Mouse (Mus musculus) heart, postnatal 14 days (tissue): ENCODE data around the gene Gm45837. TPM values are rescaled to one million over a fixed set of nuclear protein-coding genes. Genes with fewer than 3 reads are reported as not detected.

Source experiments
- DNase-seq, 2 experiments: peaks; one replicate each; pipeline ENCODE4 v3.0.0; 2021 to 2022
- intact Hi-C: fragments of 180-260 bp; cut with DNase I; formaldehyde crosslinking; loops from one replicate; pipeline ENCODE4 v1.15.1; 2025
- total RNA-seq, 2 experiments: library from RNA; stranded (reverse); gene quantifications; 2 replicates each; pipeline ENCODE4 v1.2.3; 2021

The Gm45837 gene
- total RNA-seq, 2 experiments from 2014 or later: not detected

DNA sequence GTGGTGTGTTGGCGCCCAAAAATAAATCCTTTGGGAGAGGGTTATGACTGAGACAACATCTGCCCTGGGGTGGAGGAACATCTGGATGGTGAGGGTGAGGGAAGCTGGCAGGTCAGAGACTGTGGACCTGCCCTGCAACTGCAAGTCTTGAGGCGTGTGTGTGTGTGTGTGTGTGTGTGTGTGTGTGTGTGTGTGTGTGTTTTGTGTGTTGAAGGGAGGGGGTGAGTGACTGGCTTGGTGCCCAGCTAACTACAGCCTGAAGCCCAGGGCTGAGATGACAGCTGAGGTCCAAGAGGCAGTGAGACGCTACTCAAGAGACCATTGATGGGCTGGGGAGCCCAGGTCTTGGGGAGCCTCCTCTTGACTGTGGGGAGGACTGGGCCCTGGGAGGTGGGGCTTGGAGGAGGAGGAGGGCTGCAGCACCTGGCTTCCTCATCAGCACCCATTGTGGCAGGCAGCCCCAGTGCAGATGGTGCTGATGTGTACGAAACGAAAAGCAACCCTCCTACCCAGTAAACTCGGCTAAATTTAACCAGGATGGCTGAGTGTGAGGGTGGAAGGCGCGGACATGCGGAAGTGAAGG is 71.9 kb downstream of the Gm45837 start:
- DNase-seq: no peak
- intact Hi-C loops: no loop called here

DNA sequence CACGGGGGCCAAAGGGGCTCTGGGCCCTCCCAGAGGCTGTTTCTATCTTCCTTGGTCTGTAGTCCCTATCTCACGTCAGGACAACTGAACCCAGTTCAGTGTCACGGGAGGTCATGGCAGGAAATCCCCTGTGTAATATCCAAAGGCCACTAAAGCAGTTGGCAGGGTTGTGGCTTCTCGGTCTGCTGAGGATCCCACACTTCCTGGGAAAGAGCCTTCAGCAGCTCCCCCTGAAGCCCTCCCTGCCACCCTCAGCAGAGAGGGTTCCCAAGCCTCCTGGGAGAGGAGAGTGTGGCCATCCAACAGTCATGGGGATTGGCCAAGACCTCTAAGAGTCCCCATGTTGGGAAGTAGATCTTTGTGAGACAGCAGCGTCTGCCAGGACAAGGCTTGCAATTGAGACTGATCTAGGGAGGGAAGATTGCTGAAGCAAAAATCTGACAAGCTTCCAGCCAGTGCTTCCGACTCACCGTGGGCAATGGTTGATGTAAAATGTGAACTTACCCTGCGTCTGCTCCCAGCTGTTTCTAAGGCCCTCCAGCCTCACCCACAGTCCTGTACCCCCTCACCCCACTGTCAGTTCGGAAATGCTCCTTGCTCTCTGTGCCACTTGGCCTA is 72.9 kb downstream of the Gm45837 start:
- intact Hi-C loops: no loop called here
- DNase-seq: no peak

- no peak for DNase-seq
- intact Hi-C loops: no loop called here
These were observed 76.4 kb downstream of the Gm45837 start for GRCm38 (mm10) chr7:101487102-101487501.

- intact Hi-C loops: no loop called here
- no peak for DNase-seq
These were observed 80.3 kb downstream of the Gm45837 start for GRCm38 (mm10) chr7:101490952-101491351.

DNA sequence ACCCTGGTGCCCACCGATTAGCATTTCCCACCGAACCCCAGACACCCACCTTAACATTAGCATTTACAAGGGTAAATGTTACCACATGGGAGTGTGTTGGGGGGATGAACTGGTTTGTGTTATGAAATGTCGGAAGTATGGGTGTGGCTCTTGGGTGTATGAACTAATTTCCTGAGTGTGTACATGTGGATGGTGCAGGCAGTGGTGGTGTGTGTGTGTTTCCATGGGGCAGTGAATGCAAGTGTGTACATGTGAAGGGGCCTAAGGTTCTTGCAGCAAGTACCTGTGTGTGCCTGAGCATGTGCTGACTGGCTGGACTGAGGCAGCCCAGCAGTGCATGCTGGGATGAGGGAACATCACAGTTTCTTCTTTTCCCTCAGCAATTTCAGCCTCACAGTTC is 87.7 kb downstream of the Gm45837 start:
- no peak for DNase-seq
- intact Hi-C loops: no loop called here

- intact Hi-C loops: loop anchor here (1.0 kb wide), 1 partner anchor 48 kb away; no protein-coding TSS in a partner anchor
- DNase-seq: no peak
These were observed 88.6 kb downstream of the Gm45837 start for GRCm38 (mm10) chr7:101499251-101499650.

DNA sequence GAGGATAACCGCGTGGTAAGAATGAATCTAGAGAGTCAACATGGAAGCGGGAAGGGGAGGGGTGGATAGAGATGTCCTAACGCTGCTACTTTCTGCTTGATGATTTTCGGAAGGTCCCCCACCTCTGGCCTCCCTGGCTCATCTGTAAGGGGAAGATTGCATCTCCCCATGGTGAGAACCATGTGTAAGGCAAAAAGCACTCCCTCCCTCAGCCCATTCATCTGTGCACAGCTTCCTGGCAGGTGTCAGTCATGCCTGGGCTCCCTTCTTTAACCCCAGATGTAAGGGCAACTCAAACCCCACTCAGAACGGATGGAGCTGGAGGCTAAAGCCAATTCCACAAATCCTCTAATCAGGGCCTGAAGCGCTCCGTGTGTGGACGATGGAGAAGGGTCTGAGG is 89.0 kb downstream of the Gm45837 start:
- intact Hi-C loops: loop anchor here (1.0 to 5.0 kb wide), 2 partner anchors 43 to 48 kb away; no protein-coding TSS in a partner anchor
- no peak for DNase-seq

- no peak for DNase-seq
- intact Hi-C loops: loop anchor here (5.0 kb wide), 1 partner anchor 41 kb away; no protein-coding TSS in a partner anchor
These were observed 90.5 kb downstream of the Gm45837 start for GRCm38 (mm10) chr7:101501236-101501635.

GRCm38 (mm10) chr7:101501675-101502074 is 91.0 kb downstream of the Gm45837 start:
- intact Hi-C loops: loop anchor here (5.0 kb wide), 1 partner anchor 41 kb away; no protein-coding TSS in a partner anchor

DNA sequence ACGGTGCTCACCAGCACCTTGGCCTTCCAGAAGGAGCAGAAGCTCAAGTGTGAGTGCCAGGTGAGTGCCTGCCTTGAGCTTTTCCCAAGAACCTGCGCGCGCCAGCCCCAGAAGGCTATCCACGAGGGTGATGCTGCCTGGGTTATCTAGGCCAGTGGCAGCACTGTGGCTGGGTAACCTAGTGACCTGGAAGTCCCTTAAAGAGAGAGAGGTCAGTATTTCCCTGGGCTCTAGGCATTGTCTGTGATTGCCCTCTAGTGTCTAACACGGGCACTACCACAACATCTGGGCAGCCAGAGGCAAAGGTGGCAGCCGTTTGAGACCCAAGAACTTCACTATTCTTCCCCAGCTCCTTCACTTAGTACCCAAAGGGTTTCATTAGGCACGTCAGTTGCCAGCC is 92.7 kb downstream of the Gm45837 start:
- DNase-seq: peak; percentile 69 to 83
- intact Hi-C loops: loop anchor here (1.0 to 5.0 kb wide), 2 partner anchors 39 to 53 kb away; no protein-coding TSS in a partner anchor

More at GRCm38 (mm10) chr7:101501675-101502074, 91.0 kb downstream of the Gm45837 start:
- peak; percentile 42 to 47 for DNase-seq

- no peak for DNase-seq
- intact Hi-C loops: loop anchor here (1.0 to 5.0 kb wide), 2 partner anchors 38 to 54 kb away; no protein-coding TSS in a partner anchor
These were observed 93.1 kb downstream of the Gm45837 start for GRCm38 (mm10) chr7:101503803-101504202.

DNA sequence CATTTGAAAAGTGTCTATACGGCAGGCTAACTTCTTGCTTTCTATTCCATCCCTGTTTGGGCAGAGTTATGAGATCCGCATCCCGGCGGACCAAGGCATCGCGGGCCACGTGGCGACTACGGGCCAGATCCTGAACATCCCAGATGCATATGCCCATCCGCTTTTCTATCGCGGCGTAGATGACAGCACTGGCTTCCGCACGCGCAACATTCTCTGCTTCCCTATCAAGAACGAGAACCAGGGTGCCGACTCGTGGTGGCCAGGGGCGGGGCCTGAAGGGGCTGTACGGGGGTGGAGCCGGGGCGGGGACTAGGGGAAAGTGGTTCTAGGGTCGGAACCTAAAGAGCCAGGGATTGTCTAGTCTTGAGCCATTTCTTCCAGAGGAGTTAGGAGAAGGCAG is 93.8 kb downstream of the Gm45837 start:
- DNase-seq: no peak
- intact Hi-C loops: loop anchor here (5.0 kb wide), 1 partner anchor 38 kb away; no protein-coding TSS in a partner anchor

DNA sequence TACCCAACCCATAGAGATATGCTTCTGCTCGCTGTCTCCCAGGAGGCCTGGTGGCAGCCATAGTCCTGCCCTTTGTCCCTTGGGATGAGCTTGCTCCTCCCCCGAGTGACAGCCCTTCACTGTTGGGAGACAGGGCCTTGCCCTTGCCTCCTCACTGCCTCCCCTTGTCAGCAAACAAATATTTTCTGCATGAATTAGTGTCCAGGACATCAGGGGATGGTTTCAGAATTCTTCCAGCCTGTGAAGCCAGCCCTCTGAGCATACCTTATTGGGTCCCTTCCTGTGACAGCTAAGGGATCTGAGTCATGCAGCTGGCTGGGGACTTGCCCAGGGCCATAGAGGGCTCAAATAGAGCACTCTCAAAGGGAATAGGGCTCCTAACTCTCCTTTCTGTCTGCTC is 98.5 kb downstream of the Gm45837 start:
- intact Hi-C loops: no loop called here

DNA sequence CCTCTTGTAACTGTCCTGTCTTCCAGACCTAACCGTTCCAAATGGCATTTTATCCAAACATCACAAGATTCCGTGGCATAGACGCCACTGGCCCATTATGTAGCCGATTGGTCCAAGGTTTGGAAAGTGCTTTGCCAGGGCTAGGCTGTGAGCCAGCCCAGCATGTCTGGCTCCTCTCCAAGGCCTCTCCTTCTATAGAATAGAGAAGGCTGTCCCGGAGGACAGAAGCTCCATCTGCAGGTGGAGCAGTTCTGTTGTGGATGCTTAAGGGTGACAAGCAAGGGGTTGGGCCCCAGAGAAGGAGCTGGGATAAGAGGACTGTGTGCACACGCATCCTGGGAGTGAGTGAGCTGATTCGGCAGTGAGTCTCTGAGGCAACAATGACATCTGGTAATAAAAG is 103.0 kb downstream of the Gm45837 start:
- no peak for DNase-seq
- intact Hi-C loops: no loop called here

More for the DNA sequence above, 98.5 kb downstream of the Gm45837 start:
- no peak for DNase-seq

GRCm38 (mm10) chr7:101514768-101515167 is 104.1 kb downstream of the Gm45837 start:
- no peak for DNase-seq
- intact Hi-C loops: no loop called here

DNA sequence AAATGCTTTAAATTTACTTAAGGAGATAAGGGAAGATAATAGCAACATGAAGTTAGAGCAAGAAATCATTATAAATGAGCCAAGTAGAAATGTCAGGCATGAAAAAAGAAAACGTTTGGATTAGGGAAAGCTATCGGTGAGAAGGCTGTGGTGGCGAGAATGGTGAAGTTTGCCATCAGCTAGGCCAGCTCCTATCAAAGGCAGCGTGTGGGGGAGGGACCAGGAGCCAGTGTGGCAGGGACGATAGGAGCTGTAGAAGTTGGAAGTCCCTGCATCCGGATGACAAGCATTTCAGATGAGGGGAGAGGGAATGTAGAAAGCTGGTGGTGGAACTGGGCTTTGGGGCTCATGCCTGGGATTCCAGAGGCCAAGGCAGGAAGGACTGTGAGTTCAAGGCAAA is 104.6 kb downstream of the Gm45837 start:
- intact Hi-C loops: no loop called here
- DNase-seq: no peak

DNA sequence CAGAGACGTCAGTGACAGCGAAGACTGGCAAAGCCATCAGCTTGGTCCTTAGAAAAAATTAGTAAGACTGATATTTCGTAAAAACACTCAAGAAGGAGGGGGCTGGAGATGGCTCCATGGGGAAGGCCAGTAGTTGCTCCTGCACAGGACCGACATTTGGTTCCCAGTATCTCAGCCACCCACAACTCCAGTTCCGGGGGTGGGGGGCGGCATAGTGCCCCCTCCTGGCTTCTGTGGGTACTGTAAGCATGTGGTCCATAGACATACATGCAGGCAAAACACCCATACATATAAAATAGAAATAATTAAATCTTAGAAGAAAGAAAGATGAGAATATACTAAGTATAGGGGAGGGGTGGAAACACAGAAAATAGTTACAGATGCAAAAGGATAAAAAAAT is 105.8 kb downstream of the Gm45837 start:
- intact Hi-C loops: no loop called here
- no peak for DNase-seq

- intact Hi-C loops: no loop called here
- DNase-seq: no peak
These were observed 111.0 kb downstream of the Gm45837 start for GRCm38 (mm10) chr7:101521696-101522095.

- DNase-seq: no peak
- intact Hi-C loops: no loop called here
These were observed 112.5 kb downstream of the Gm45837 start for GRCm38 (mm10) chr7:101523205-101523604.

- intact Hi-C loops: no loop called here
These were observed 115.8 kb downstream of the Gm45837 start for GRCm38 (mm10) chr7:101526484-101526883.

DNA sequence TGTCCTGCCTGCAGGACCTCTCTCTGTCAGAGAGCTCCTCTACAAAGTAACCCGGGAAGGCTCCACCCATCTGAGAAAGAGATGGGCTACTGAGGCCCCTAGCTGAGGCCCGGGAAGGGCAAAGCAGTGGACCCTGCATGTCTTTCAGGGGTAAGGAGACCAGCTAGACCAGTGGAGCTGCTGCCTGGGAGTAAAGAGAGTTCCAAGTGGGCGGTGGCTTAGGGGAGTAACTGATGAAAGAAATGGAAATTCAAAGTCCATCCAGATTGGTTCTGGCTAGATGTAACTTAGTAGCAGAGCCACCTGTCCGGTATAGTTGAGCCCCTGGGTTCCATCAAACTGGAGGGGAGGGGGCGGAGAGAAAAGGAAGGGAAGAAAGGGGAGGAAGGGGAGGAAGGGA is 123.7 kb downstream of the Gm45837 start:
- intact Hi-C loops: no loop called here
- DNase-seq: no peak

More at GRCm38 (mm10) chr7:101526484-101526883, 115.8 kb downstream of the Gm45837 start:
- no peak for DNase-seq

GRCm38 (mm10) chr7:101535102-101535501 is 124.4 kb downstream of the Gm45837 start:
- intact Hi-C loops: no loop called here
- DNase-seq: no peak
